Mouse (Mus musculus): Measurements from ENCODE around the gene Kdm2b. TPM values are rescaled to one million over a fixed set of nuclear protein-coding genes. Genes with fewer than 3 reads are reported as not detected.

Kdm2b gene
- polyA plus RNA-seq, 1 experiment = 10.1 TPM

DNA sequence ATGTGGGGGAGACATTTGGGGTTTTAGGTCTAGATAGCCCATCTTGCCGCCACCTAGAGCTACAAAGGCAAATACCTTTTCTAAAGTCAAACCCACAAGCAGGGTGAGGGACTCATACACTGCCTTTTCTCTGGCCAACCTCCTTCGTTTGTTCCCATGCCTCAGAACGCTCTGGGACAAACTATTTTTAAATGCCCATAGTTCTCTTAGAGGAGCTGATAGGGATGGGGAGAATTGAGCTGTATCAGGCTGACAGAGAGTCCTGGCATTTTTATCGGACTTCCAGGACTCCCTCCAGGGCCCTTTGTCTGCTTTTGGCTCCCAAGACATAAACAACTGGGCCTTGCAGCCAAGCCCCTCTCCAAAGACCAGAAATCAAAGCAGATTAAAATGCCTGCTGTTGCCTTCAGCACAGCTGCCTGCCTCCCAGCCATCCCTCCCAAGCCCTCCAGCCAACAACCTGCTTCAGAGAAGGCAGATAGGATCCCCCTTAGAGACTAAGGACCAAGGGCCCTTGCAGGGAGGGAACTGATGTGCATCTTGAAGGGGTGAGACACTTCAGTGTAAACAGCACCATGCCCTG, 51.6 kb downstream of the Kdm2b start:
- Histone ChIP-seq H3ac (ENCODE audit: control insufficient read depth, insufficient read length) (no peak overlapping the region), H3K36me3 (ENCODE audit: control insufficient read depth, insufficient read depth) (no peaks in the 10 kb centered on the region), H3K4me3 (no peak overlapping the region), H3K27me3 (ENCODE audit: control insufficient read depth, insufficient read depth, insufficient read length) (no peaks in the 10 kb centered on the region), H3K4me2 (ENCODE audit: low read depth) (no peak overlapping the region), H3K79me2 (ENCODE audit: control insufficient read depth, insufficient read depth) (no peaks in the 10 kb centered on the region)
- TF ChIP-seq SRF (IDR thresholded peaks at IDR 0.05; ENCODE audit: control insufficient read depth, insufficient read length, low read depth) (no peak), TCF12 (IDR thresholded peaks at IDR 0.05; ENCODE audit: insufficient read depth, poor library complexity, severe bottlenecking) (no peak), POLR2AphosphoS2 (IDR thresholded peaks at IDR 0.05; ENCODE audit: insufficient read length, low read depth) (no peak), USF1 (IDR thresholded peaks at IDR 0.05; ENCODE audit: low read depth) (no peak), REST (IDR thresholded peaks at IDR 0.05; ENCODE audit: insufficient read depth, insufficient read length) (no peak)

DNA sequence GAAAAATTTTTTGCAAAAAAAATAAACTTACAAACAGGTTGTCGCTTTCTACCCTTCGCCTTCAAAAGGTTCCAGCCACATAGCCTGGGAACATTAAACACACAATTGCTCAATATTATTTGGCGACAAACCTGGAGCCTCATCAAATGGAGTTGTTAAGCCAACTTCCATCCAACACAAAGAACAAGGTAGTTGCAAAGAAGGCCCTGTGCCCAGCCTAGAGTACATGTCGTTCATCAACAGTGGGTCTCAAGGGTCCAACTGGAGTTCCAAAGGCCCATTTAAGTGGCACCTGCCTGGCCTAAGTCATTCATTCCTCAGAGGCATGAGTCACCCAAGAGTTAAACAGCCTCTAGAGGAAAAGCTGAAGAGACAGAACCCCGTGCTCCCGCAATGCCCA, 52.6 kb downstream of the Kdm2b start:
- H3K79me2 ChIP-seq (ENCODE audit: control insufficient read depth, insufficient read depth) = no peaks in the 10 kb centered on the region
- H3K4me3 ChIP-seq = no peak overlapping the region
- no peaks in the 10 kb centered on the region for H3K27me3 ChIP-seq (ENCODE audit: control insufficient read depth, insufficient read depth, insufficient read length)
- no peak for TF ChIP-seq POLR2A (IDR thresholded peaks at IDR 0.05; ENCODE audit: insufficient read length, low read depth)
- no peak for TF ChIP-seq CEBPB (IDR thresholded peaks at IDR 0.05; ENCODE audit: insufficient read depth, poor library complexity, severe bottlenecking)
- no peak for TF ChIP-seq TCF3 (IDR thresholded peaks at IDR 0.05; ENCODE audit: insufficient read length, low read depth)
- no peak for TF ChIP-seq MAX (IDR thresholded peaks at IDR 0.05; ENCODE audit: low read depth)
- no peak for TF ChIP-seq E2F4 (IDR thresholded peaks at IDR 0.05; ENCODE audit: insufficient read depth)
- no peak for TF ChIP-seq SRF (IDR thresholded peaks at IDR 0.05; ENCODE audit: control insufficient read depth, insufficient read length, low read depth)
- H3K36me3 ChIP-seq (ENCODE audit: control insufficient read depth, insufficient read depth) = no peaks in the 10 kb centered on the region
- no peak overlapping the region for H3K4me2 ChIP-seq (ENCODE audit: low read depth)
- H3ac ChIP-seq (ENCODE audit: control insufficient read depth, insufficient read length) = no peak overlapping the region

DNA sequence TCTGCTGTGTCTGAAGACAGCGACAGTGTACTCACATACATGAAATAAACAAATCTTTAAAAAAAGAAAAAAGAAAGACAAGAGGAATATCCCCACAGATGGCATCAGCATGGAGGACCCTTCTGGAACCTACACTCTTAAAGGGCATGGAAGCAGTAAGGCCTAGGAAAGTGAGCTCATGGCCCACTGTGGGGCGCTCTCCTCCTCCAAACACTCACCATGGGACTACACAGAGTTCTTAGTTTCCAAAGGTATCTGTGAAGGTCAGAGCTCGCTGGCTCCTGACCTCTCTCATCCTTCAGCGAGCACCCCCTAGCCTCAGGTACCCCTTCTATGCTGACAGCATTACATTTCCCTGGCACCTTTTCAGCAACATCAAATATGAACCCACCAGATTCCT, 53.8 kb downstream of the Kdm2b start:
- Histone ChIP-seq H3K79me2 (ENCODE audit: control insufficient read depth, insufficient read depth) (no peaks in the 10 kb centered on the region), H3ac (ENCODE audit: control insufficient read depth, insufficient read length) (no peak overlapping the region), H3K4me2 (ENCODE audit: low read depth) (no peak overlapping the region), H3K27me3 (ENCODE audit: control insufficient read depth, insufficient read depth, insufficient read length) (no peaks in the 10 kb centered on the region), H3K36me3 (ENCODE audit: control insufficient read depth, insufficient read depth) (no peaks in the 10 kb centered on the region), H3K4me3 (no peak overlapping the region)
- TF ChIP-seq TCF12 (IDR thresholded peaks at IDR 0.05; ENCODE audit: insufficient read depth, poor library complexity, severe bottlenecking) (no peak), MYOG (IDR thresholded peaks at IDR 0.05; ENCODE audit: control insufficient read depth in 1 of 3, insufficient read depth in 1 of 3, insufficient read length in 2 of 3, low read depth in 2 of 3) (no peak), REST (IDR thresholded peaks at IDR 0.05; ENCODE audit: insufficient read depth, insufficient read length) (no peak), CEBPB (IDR thresholded peaks at IDR 0.05; ENCODE audit: insufficient read depth, poor library complexity, severe bottlenecking) (no peak), MYOD1 (IDR thresholded peaks at IDR 0.05; ENCODE audit: control insufficient read depth in 1 of 3, insufficient read length in 2 of 3, low read depth in 2 of 3) (no peak), E2F4 (IDR thresholded peaks at IDR 0.05; ENCODE audit: insufficient read depth) (no peak), POLR2AphosphoS2 (IDR thresholded peaks at IDR 0.05; ENCODE audit: insufficient read length, low read depth) (no peak), POLR2A (IDR thresholded peaks at IDR 0.05; ENCODE audit: insufficient read length, low read depth) (no peak), TCF3 (IDR thresholded peaks at IDR 0.05; ENCODE audit: insufficient read length, low read depth) (no peak)

DNA sequence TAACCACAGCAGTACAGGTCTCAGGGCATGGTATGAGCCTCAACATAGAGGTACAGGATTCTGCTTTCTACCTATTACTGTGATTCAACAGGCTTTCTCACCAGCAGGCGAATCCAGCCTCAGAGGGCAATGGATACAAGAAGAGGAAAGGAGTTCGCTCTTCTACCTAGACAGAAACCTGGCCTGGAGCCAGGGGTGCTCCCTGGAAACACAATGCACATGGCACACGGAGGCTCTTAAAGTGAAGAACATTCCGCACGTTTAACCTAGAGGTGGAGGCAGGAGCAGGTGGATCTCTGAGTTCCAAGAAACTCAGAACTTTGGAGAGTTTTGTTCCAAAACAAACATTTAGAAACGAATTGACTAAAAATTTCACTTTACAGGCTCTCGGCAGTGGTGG, 58.6 kb downstream of the Kdm2b start:
- H3K4me2 ChIP-seq (ENCODE audit: low read depth) = no peak overlapping the region
- H3K36me3 ChIP-seq (ENCODE audit: control insufficient read depth, insufficient read depth) = no peaks in the 10 kb centered on the region
- no peak overlapping the region for H3K4me3 ChIP-seq
- H3ac ChIP-seq (ENCODE audit: control insufficient read depth, insufficient read length) = no peak overlapping the region
- no peaks in the 10 kb centered on the region for H3K27me3 ChIP-seq (ENCODE audit: control insufficient read depth, insufficient read depth, insufficient read length)
- no peak for TF ChIP-seq TCF3 (IDR thresholded peaks at IDR 0.05; ENCODE audit: insufficient read length, low read depth)
- TF ChIP-seq POLR2AphosphoS2 (IDR thresholded peaks at IDR 0.05; ENCODE audit: insufficient read length, low read depth) = no peak
- no peak for TF ChIP-seq SRF (IDR thresholded peaks at IDR 0.05; ENCODE audit: control insufficient read depth, insufficient read length, low read depth)
- TF ChIP-seq CEBPB (IDR thresholded peaks at IDR 0.05; ENCODE audit: insufficient read depth, poor library complexity, severe bottlenecking) = no peak
- TF ChIP-seq MAX (IDR thresholded peaks at IDR 0.05; ENCODE audit: low read depth) = no peak
- TF ChIP-seq E2F4 (IDR thresholded peaks at IDR 0.05; ENCODE audit: insufficient read depth) = no peak
- no peak for TF ChIP-seq USF1 (IDR thresholded peaks at IDR 0.05; ENCODE audit: low read depth)
- TF ChIP-seq REST (IDR thresholded peaks at IDR 0.05; ENCODE audit: insufficient read depth, insufficient read length) = no peak
- TF ChIP-seq POLR2A (IDR thresholded peaks at IDR 0.05; ENCODE audit: insufficient read length, low read depth) = no peak
- no peak for TF ChIP-seq MYOD1 (IDR thresholded peaks at IDR 0.05; ENCODE audit: control insufficient read depth in 1 of 3, insufficient read length in 2 of 3, low read depth in 2 of 3)
- TF ChIP-seq TCF12 (IDR thresholded peaks at IDR 0.05; ENCODE audit: insufficient read depth, poor library complexity, severe bottlenecking) = no peak
- no peak for TF ChIP-seq MYOG (IDR thresholded peaks at IDR 0.05; ENCODE audit: control insufficient read depth in 1 of 3, insufficient read depth in 1 of 3, insufficient read length in 2 of 3, low read depth in 2 of 3)
- no peaks in the 10 kb centered on the region for H3K79me2 ChIP-seq (ENCODE audit: control insufficient read depth, insufficient read depth)

GRCm38 (mm10) chr5:122928293-122928692, 61.3 kb downstream of the Kdm2b start:
- Histone ChIP-seq H3ac (ENCODE audit: control insufficient read depth, insufficient read length) (no peak overlapping the region), H3K4me3 (no peak overlapping the region), H3K79me2 (ENCODE audit: control insufficient read depth, insufficient read depth) (no peaks in the 10 kb centered on the region), H3K36me3 (ENCODE audit: control insufficient read depth, insufficient read depth) (no peaks in the 10 kb centered on the region), H3K4me2 (ENCODE audit: low read depth) (no peak overlapping the region), H3K27me3 (ENCODE audit: control insufficient read depth, insufficient read depth, insufficient read length) (no peaks in the 10 kb centered on the region)
- no peak for TF ChIP-seq TCF12 (IDR thresholded peaks at IDR 0.05; ENCODE audit: insufficient read depth, poor library complexity, severe bottlenecking)
- no peak for TF ChIP-seq POLR2A (IDR thresholded peaks at IDR 0.05; ENCODE audit: insufficient read length, low read depth)
- TF ChIP-seq SRF (IDR thresholded peaks at IDR 0.05; ENCODE audit: control insufficient read depth, insufficient read length, low read depth) = no peak
- TF ChIP-seq CEBPB (IDR thresholded peaks at IDR 0.05; ENCODE audit: insufficient read depth, poor library complexity, severe bottlenecking) = no peak
- no peak for TF ChIP-seq MYOD1 (IDR thresholded peaks at IDR 0.05; ENCODE audit: control insufficient read depth in 1 of 3, insufficient read length in 2 of 3, low read depth in 2 of 3)
